Mouse (Mus musculus) G1E-ER4 (cell line): Measurements from ENCODE around the gene Ide. TPM values are rescaled to one million over a fixed set of nuclear protein-coding genes. Genes with fewer than 3 reads are reported as not detected.

ENCODE experiments used
- GATA1 ChIP-seq: IDR thresholded peaks from one replicate; pipeline ENCODE4 v1.8.0; 2012; ENCODE audit warnings: low read length, inconsistent platforms
- polyA plus RNA-seq: library from polyadenylated mRNA; stranded (reverse); fragments of >175 nt; gene quantifications from 2 replicates; pipeline ENCODE4 v1.2.3, GENCODE M21; 2012

Ide gene
- polyA plus RNA-seq: 5.1 and 6.8 TPM in 2 replicates

DNA sequence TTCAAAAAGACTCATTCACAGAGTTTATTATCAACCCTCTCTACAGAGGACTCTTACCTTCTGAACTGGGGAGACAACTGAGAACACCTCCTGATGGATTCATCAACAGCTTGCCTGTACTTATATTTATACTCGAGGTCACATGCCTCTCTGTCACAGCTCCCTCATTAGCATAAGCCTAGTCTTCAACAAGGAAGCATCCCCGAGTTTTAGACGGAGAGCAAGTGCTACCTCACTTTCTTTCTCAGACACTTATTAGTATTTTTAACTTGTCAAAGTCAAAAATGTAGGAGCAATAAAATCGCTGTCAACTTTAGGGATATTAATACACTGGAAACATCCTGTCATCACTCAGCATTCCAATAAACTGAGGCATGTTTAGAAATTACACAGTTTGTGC, at the start of gene Ide:
Gene Ide (minus strand): TSS at position 101 of the 400 bp plus-strand sequence.
- no peak for TF ChIP-seq GATA1

DNA sequence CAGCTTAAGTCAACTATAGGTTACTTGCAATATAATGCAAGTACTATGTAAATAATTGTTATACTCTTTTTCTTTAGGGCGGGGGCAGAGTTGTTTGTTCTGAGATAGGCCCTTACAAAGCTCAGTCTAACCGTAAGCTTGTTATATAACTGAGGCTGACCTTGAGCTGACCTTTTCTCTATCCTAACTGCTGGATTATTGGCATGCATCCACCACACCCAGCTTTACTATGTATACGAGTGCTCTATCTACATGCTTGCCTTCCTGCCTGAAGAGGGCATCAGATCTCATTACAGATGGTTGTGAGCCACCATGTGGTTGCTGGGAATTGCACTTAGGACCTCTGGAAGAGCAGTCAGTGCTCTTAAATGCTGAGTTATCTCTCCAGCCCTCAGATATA, 48.5 kb upstream of the Ide start:
- no peak for TF ChIP-seq GATA1

DNA sequence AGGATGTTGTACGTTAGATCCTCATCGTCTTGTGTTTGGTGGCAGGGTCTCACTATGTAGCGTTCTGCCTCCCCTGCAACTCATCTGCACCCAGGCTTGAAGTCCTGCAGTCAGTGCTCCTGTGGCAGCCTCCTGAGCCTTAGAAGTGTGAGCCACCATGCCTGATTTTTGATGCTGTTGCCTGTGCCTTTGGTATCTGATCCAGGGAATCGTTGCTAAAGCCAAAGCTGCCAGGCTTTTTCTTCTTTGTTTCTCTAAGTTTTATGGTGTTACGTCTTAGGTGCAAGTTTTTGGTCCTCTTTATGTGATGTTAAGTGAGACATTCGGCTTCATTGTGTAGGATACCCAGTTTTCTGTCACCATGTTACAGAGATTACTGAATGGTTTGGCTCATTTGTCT, 41.2 kb upstream of the Ide start:
- TF ChIP-seq GATA1: no peak

DNA sequence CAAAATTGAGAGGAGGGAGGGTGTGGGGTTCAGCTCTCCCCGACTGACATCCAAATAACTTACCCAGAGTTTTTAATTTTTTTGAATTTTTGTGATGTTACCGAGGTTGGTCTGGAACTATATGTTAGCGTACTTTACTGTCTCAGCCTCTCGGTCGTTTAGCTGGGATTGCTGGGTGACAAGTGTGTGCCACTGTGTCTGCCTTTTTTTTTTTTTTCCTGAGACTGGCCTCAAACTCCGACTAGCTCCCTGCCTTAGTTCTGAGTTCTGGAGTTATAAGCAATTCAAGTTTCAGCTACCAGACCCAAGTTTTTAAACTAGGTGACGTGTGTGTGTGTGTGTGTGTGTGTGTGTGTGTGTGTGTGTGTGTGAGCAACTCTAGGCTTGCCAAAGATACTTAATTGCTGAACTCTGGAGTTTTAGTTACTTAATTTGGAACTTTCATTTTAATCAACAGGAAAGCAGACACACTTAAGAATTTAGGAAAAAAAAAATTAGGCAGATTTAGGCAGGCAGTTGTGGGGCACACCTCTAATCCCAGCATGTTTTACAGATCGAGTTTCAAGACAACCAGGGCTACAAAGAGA, 39.8 kb upstream of the Ide start:
- no peak for TF ChIP-seq GATA1

DNA sequence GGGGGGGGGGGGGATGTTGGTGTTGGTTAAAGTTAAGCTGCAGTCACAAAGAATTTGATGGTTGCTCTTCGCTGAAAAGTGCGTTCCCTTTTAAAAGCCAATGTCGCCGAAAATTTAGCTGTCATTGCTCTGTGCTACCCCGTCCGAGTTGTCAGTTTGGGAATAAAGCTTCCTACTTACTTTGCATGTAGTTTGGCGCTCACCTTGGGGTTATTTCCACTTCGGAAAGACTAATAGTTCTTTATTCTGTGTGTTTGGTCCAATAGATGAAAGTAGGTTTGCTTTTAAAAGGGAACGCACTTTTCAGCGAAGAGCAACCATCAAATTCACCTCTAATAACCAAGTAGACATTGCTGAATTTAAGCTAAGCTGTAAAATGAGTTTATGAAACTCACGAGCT, 39.2 kb upstream of the Ide start:
- no peak for TF ChIP-seq GATA1

DNA sequence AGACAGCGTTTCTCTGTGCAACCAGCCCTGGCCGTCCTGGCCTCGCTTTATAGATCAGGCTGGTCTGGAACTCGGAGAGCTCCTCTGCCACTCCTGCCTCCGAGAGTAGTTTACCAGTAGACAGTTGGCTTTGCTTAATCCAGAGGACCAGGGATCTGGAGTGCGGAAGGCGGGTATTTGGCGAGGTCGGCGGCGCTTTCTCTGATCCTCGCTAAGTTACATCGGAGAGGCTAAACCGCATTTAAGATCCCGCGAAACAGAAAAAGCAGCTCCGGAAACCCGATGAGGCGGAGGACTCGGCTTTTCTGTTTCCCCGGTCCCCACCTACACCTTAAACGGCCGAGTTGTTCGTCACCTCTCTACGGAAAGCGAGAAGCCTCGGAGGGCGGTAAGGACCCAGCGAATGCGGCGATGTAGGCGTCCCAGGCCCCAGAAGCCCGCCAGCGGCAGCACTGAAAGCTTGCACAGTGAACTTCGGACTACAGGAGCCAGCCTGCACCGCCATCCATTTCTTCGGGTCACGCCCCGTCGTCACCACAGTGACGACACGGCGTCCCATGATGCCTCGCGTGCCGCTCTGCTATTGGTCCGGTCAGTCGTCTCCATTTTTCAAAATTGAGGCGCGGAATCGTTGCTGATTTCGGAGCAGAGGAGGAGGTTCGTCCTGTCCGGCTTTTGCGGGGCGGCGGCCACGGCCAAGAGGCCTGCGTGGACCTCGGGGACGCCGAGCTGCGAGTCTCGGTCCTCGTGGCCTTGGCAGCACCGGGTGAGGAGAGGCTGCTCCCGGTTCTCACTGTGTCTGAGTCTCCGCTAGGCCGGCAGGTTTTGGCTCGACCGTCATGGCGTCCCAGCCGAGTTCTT, 38.3 kb upstream of the Ide start, which contains the start of gene Kif11:
Gene Kif11 (plus strand): TSS at position 649 of the 861 bp plus-strand sequence.
- no peak for TF ChIP-seq GATA1

DNA sequence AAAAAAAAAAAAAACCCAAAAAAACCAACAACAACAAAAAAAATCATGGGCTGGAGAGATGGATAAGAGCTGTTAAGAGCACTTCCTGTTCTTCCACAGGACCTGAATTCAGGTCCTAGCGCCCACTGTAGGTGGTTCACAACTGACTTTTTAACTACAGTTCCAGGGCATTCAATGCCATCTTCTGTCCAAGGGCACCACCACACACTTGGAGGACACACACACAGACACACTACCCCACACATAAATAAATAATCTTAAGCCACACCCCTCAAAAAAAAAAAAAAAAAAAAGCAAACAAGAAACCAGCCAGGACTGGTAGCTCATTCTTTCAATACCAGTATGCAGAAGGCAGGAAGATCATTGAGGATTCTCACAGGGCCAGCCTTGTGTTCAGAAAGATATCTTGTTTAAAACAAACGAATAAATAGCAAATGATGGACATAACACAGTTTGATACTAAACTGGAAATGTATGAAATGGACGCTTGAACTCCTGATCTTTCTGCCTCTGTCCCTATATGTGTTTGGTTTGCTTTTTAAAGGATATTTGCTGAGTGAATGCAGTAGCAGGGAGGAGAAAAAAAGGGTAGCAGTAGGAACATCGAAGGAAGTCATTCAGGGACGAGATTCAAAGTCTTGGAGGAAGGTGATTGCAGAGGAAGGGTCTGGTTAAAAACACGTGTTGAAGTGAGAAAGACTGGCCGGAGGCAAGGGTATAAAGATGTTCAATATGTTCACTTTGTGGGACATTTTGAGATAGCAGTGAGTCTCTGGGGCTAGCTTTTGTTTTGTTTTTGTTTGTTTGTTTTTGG, 37.5 kb upstream of the Ide start:
- TF ChIP-seq GATA1: no peak

DNA sequence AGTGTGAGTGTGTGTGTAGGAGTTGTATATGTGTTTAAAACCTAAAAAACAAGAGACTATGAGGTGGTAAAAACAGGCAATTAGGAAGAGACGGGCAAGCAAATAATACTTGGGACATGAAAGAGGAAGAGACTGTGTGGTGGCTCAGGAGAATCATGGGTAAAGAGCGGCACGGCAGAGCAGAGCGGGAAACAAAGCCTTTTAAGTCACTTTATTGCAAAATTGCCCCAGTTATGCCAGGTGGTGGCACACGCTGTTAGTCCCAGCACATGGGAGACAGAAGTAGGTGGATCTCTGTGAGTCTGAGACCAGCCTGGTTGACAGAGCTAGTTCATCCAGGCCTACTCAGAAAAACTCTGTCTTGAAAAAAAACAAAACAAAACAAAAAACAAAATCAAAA, 32.7 kb upstream of the Ide start:
- no peak for TF ChIP-seq GATA1

DNA sequence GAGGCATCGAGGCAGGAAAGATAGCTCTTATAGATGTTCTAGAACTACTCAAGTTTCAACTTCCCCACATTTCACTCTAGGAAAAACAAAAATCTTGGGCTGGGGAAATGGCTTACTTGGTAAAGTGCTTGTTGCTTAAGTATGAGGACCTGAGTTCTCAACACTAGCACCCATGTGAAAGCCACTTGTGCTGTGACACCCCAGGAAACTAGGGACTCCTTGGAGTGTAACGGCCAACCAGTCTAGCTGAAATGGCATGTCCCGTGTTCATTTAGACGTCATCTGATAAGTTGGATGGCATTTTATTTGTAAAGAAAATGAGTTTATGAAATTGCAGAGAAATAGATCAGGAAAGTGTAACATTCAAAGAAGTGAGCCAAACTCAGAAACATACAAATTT, 32.3 kb upstream of the Ide start:
- TF ChIP-seq GATA1: no peak

DNA sequence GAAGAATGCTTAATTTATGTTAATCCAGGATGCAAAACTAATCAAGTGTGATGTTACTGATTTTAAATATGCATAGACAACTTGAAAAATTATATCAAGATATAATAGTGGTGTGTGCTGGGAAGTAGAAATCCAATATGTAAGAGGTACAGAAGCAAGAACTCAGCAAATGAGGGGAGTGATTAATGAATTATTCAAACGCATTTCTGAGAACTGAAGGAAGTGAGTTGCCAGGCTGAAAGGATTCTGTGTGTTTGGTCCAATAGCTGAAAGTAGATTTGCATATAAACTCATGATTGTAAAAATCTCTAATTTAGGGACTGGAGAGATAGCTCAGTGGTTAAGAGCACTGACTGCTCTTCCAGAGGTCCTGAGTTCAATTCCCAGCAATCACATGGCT, 31.3 kb upstream of the Ide start:
- no peak for TF ChIP-seq GATA1

DNA sequence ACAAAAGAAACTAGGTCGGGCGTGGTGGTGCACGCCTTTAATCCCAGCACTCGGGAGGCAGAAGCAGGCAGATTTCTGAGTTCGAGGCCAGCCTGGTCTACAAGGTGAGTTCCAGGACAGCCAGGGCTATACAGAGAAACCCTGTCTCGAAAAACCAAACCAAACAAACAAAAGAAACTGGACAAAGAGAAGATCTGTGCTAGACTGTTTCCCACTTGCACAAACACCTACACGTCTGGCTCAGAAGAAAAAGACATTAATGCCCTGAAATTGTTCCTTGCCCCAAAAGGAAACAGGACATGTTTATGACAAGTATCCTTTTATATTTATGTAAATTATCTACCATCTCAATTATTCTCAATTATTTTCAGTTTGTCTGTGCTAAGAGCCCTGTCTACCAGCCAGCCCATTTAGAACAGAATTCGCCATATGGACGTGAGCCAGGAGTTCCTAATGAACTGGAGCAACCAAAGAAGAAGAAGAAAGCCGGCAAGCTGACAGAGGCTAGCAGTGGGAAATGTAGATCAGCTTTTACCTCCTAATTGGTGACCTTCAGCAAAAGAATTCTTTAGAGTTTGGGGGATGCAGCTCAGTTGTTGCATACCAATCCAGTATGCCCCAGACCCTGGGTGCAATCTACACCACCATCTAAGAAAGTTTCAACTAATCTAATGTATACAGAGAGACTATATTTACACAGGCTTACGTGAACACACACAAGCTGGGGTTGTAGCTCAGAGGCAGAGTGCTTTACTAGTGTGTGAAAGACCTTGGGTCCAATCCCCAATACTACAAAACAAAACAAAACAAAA, 25.7 kb upstream of the Ide start:
- TF ChIP-seq GATA1: no peak

DNA sequence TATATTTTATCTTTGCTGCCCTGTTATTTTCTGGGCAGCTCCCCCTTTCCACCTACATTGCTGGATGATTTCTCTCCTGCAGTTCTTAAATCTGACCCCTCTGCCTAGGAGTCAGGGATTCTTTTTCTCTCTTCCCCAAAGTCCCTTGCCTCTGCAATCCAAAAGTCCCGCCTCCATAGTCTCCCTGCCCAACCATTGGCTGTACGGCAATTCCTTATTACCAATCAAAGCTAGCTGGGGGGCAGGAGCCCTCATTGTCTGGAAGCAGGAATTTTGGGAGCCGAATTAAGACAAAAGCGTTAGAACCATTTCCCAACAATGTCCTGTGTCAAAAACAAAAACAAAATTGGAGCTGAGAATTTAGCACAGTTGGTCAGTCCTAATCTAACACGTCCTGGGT, 24.9 kb upstream of the Ide start:
- no peak for TF ChIP-seq GATA1

DNA sequence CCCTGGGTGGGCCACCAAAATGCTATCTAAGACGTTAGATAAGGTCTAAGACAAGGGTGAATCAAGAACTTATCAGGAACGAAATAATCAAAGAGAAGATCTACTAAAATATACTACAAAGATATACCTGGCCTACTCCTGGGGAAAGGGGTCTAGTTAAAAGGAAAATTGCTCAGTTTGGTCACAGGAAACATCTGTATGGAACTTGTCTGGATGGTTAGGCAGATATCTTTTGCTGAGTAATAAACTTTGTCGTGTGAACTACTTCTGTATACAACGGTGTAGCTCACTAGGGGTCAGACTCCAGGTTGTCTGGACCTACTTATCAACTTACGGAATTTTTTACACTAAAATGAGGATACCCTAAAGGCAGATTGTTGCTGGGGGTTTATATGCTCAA, 22.4 kb upstream of the Ide start:
- TF ChIP-seq GATA1: peak; percentile 17

DNA sequence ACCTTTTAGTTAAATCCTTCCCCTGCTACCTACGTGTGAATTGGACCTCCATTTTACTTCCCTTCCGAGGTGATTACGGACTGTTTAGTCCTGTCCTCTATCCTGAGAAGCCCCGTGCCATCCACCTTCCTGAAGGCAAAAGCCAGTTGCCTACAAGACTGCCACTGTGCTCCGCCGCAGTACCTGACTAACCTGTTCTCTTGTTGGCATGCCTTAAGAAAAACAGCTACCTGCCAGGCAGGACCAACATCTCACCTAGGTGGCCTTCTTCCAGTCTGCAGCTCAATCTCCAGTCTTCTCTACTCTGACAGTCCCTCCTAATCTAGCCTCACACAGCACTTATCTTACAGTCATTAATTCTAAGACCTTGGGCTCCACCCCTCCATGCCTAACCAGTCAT, 15.7 kb upstream of the Ide start:
- no peak for TF ChIP-seq GATA1

DNA sequence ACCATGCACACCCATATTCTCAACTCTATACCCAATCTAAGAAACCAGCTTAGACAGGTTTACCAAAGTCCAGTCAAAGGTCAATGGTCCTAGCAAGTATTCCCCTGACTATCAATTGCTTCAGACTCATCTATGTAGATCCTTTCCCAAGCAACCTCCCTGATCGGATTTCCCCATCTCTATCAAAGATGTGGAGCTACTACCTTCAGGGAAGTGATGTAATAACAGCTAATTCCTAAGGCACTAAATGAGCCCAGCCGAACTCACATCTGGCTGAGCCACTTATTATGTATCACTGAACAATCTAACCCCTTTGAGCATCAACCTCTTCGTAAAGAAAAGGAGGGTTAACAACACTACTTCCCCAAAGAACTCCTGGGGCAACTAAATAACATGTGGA, 15.1 kb upstream of the Ide start:
- TF ChIP-seq GATA1: no peak
